Mouse (Mus musculus): ENCODE data around the gene Cep68.
A peak's percentile ranks its signal among the peaks of the same experiment; 100 is the strongest.

Cep68 gene

DNA sequence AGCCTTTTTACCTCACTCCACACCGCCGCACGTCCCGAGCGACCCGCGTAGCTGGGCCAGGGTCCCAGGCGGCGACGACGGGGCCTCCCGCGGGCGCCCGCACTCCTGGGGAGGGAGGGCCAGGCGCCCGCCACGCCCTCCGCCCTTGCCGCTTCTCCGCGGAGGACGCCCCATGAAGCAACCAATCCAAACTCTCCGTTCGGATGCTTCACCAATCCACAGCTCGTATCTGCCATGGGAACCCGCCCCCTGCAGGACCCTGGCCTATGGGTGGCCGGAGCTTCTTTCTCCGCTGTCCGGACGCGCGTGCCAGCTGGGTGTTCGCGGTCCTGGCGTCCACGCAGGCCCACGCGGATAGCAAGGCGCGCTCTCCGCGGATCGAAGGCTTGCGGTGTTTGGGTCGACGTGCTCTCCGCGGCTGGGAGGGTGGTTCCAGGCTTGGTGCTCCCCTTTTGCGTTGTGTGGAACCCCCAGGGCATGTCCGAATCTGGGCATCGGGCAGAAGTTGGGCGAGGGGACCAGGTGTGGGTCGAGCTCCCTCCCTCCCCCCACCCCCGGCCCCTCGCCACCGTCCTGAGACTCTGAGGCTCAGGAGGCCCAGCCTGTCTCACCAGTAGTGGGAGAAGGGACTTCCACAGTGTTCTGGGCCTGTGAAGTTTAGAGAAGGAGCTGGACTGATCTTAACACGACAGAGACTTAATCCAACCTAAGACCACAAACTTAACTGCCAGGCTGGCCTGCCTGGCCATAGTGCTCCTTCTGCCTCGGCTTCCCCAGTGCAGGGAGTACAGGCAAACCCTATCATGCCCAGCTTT, at the start of gene Cep68:
Cep68 (minus strand) TSS at position 134 of the 815 bp plus-strand sequence.
- peak; percentile 96 for DNase-seq (ENCODE audit: low spot score)

DNA sequence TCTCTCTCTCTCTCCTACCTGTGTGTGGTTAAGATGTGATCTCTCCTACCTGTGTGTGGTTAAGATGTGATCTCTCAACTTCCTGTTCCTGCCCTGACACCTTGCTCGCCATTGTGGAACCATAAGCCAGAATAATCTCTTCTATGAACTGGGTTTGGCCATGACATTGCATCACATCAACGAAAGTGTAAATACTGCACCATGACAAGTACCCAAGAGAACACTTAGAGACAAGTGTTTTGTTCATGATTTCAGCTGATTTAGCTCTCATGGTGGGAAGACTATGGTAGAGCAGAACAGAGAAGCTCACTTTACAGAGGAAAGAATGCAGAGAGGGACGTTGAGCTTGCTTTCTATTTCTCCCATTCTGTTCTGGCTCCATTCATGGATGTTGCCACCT, 35.2 kb upstream of the Cep68 start:
- no peak for DNase-seq (ENCODE audit: low spot score)

DNA sequence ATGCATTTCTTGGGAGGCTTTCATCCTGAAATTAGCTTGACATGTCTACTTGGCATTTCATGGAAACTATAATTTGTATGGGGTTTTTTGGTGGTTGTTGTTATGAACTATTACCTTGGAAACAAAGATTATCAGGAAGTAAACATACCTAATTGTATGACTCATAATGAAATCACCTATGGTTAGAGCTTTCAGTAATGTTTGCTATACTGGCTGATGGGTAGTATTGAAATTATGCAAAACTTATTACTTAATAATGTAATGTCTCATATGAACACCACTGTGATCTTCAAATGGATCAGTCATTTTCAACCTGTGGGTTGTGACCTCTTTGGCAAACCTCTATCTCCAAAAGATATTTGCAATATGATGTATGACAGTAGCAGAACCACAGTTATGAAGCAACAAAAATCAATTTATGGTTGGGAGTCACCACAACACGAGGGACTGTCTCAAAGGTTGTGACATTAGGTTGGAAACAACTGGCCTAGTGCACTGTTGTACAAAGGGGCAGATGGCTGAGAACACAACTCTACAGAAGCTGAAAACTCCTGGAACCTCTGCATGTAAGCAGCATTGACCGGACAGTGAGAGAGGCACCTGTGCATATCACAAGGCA, 33.5 kb upstream of the Cep68 start:
- no peak for DNase-seq (ENCODE audit: low spot score)

DNA sequence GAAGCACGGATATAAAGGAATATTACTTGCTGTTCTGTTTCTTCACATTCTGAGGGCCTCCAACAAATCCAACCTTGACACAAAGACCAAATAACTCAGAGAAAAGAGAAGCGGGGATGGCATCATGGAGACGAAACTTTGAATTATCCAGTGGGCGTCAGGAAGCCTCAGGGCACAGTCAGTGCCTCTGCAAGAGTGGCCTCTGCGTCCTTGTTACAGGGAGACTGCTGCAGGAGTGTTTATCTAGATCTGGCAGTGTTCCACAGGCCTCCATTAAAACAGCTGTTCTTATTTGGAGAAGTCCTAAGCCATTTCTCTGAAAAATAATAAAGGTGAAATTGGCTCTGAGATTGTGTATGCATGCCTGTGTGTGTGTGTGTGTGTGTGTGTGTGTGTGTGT, 31.8 kb upstream of the Cep68 start:
- DNase-seq (ENCODE audit: low spot score), result no peak

DNA sequence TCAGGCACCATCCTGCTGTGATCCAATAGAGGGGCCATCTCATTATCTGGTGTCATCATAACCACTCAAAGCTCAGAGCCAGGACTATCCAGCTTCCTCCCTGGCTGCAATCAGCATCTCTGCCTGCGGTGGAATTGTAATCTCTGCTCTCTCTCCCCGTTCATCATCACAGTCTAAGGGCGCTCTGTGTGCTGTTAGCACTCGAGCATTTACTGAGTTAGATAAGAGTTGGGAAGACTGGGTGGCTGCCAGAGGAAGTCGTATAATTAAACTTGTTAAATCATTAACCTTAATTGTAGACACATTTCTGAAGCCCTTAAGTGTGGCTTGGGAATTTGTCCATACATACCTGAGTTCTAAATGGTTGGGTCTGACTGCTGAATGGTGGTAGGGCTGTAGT, 29.5 kb upstream of the Cep68 start:
- no peak for DNase-seq (ENCODE audit: low spot score)

DNA sequence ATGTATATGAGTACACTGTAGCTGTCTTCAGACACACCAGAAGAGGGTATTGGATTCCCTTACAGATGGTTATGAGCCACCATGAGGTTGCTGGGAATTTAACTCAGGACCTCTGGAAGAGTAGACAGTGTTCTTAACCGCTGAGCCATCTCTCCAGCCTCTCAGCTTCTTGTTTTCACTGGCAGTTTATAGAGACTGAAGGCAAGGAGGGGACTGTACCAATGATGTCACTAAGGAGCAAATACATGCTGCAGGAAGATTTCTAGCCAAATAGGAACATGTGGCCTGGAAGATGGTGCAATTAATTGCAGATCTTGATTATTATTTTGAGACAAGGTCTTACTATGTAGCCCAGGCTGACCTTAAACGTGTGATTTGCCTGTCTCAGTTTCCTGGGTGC, 27.9 kb upstream of the Cep68 start:
- no peak for DNase-seq (ENCODE audit: low spot score)

DNA sequence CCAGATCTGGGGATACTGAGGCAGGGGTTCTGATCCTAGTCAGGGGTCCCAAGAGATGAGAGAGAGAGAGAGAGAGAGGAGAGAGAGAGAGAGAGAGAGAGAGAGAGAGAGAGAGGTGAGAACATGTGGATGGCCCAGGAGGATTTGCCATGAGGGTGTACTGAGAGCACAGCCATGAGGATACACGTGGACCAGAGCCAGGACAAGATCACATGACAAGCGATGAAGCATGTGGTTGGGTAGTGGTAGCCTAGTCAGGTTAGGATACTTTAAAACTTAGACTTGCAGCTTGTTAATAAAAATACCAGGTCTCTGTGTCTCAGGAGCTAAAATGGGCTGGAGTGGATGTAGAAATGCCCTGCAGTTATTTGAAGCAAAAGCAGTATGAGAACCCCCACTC, 26.7 kb upstream of the Cep68 start:
- DNase-seq (ENCODE audit: low spot score), result no peak

DNA sequence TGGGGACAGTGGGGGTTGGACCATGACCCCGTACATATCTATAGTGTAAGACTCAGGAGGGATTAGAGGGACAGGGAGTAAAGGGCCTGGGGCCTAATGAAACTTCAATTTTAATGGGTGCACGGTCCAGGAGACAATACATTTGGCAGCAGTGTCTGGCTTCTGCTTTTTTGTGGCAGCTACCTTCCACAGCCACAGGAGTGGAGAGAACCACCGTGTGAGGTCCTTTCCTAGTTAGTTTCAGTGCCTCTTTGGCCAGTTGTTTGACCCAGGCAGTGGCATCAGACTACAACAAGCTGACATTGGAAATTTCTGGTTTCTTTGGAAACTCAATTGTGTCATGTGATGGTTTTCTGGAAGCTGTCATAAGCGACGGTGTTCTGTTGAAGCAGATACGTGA, 20.7 kb upstream of the Cep68 start:
- no peak for DNase-seq (ENCODE audit: low spot score)

DNA sequence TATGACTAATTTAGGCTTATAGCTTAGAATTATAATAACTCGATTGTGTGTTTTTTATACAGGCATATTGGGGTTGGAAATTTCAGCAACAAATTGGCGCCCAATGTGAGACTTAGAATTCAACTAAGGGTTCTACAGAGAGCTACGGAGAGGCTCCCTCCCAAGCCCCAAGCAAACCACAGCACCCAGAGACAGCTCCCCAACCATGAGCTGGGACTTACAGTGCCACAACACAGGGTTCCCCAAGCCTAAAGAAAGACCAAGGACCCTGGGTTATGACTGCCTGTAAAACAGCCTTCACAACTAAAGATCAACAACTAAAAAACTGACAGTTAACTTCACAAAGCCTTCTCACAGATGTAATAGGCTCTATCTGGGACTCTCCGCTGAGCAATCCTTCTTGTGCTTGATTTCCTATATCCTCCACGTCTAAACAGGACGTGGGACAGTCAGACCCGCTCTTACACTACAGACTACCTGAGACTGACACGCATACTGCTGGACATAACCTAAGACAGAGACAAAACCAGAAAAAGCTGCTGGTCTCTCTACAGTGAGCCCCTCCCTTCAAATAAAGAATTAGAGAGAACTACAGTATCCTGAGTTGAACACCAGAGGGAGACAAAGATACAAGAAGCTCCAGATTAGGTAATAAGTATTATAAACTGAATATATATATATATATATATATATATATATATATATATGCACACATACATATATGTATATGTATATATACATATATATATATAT, 13.6 kb upstream of the Cep68 start:
- DNase-seq (ENCODE audit: low spot score), result peak; percentile 41

DNA sequence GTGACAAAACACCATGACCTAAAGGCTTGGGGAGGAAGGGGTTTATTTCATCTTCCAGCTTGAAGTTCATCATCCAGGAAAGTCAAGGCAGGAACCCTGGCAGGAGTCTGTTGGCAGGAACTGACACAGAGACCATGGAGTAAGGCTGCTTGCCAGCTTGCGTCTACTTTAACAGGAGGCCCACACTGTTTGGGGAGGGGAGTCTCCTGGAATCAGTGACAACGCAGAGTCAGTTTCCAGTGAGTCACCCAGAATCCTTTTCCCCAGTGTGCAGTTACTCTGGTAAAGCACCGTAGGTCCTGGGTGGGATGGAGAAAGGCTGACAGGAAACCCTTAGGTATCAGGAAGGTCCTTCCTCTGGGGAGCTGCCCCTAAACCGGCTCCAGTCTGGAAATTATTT, 5.6 kb upstream of the Cep68 start:
- peak; percentile 1 for DNase-seq (ENCODE audit: low spot score)

DNA sequence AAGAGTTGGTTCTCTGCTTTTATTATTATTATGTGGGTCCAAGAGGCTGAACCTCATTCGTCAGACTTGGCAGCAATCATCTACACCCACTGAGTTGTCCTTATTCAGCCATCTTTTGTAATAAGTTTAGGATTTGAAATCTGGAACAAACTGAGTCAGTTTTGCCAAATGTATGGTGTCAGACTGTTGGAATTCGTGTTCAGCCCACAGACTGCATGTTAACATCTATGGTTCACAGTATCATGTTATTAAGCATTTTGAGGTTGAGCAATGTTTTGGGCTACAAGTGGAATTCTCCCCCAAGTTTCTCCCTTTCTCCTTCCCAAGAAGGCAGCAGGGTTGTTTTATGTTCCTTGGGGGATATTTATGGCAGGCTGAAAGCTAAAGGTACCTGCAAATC, 3.9 kb upstream of the Cep68 start:
- DNase-seq (ENCODE audit: low spot score), result no peak

DNA sequence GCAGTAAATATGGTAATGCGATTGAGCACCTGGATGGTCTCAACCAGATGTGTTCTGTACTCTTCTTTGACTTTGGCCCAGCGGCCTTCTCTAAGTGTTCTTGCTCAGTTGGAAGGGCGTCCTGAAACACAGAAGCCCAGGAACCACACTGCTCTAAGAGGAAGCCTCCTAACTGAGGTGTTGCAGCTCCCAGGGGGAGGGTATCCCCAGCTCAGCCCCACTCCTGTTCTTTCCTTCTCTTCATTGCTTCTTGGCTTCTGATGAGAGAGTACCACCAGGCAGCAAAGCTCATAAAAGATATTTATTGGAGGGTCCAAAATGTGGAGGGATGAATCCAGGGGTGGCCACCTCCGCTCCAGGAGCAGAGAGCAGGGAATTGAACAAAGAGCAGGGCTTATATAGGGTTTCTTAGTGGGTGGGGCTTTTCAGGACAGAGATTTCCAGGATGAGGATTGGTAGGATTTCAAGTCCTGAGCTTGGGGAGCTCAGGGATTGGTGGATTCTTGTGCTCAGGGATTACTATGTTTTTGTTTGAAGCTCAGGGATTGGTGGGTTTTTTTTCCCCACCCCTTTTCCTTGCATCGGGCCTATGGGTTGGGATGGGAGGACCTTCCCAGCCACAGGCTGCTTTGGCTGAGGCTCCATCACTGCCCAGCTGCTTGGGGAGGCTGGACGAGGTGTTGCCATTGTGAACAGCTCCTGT, 1.4 kb upstream of the Cep68 start:
- DNase-seq (ENCODE audit: low spot score), result peak; percentile 3

DNA sequence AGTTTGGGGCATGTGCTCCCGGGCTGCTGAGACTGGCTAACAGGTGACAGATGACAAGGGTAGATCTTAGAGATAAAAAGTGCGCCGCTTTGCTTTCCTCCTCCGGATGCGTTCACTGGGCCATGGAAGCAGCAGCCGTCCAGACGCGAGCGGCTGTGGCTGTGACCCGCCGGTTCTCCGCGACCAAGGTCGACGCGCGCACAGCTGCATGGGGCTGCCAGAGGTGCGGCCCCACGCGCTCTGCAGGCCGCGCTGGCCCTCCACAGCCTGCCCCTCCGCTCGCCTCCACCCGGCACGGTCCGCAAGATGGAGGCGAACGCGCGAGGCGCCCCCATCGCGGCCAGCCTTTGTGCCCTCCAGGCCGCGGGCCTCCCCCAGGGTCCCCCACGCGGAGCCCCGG, 389 bp downstream of the Cep68 start:
- peak; percentile 63 for DNase-seq (ENCODE audit: low spot score)

DNA sequence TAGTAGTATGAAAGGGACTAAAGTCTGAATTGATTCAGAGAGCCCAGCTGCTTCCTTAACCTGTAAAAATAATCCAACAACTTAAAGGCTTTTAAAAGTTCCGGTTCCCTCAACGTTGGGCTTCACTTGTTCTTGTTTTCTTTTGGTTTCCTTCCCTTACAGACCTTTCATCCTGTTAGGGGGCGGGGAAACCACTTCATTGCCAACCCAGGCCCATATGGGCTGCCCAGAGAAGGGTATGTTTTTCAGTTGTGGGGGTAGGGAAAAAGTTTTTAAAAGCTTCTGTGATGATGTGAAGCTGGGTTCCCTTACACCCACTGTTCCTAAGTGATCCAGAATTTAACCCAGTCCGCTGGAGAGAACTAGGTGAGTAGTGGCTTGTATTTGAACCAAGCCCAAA, 952 bp downstream of the Cep68 start:
- DNase-seq (ENCODE audit: low spot score), result peak; percentile 18

DNA sequence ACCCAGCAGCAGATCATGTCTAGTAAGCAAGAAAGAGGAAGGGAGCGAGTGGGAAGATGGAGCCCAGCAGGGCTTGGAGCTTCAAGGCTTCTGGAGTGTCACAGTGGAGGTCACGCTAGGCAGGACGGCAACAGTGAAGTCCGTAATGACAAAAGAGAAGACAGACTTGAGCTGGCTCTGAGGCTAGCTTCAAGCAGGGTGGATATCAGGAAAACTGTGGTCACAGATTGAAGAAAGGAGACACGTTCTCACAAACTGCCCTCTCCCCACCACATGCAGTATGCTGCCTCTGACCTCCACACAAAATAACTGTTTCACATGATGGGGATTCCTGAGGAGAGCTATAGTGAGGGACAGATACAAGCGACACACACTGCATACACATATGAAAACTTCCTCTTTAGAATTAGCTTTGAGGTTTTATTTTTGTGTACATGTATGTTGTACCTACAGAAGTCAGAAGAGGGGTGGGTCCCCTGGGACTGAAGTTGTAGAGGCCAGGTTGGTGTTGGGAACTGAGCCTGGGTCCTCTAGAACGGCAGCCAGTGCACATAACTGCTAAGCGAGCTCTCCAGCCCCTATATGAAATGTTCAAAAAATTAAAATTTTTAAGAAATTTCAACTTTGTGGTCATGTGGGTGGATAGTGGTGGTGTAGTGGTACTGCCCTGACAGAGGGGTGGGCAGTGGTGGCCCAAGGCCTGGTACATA, 1.9 kb downstream of the Cep68 start:
- DNase-seq (ENCODE audit: low spot score), result no peak

DNA sequence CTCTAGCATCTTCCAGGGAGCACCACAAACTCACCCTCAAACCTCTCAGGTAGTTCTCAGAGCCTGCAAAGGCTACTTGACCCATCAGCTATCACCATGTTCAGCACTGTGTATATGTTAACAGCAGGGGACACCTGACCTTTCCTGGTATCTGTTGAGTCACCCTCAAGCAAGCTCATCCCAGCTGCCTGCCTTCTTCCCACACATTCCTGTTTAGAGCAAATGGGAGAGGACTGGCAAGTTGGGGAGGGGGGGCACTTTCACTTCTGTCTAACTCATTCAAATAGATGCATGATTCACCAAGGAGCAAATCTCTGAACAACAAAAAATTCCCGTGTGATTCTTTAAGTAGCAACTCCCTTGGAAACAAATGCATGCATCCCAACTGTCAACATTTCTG, 2.6 kb downstream of the Cep68 start:
- DNase-seq (ENCODE audit: low spot score), result no peak

DNA sequence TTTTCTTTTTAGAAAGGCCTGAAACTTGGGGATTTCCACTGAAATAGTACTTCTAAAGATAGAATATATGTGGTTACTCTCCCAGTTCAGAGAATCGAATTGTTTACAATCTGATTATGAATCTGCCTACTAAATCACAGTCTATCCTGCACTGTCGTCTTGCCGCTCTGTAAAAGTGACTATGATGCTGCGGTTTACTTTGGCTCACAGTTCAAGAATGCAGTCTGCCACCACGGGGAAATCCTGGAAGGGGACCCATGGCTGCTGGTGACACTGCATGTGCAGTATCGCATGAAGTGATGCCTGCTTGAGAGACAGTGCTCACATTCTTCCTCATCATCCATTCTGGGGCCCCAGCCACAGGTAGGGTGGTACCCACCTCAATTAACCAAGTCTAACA, 3.9 kb downstream of the Cep68 start:
- no peak for DNase-seq (ENCODE audit: low spot score)

DNA sequence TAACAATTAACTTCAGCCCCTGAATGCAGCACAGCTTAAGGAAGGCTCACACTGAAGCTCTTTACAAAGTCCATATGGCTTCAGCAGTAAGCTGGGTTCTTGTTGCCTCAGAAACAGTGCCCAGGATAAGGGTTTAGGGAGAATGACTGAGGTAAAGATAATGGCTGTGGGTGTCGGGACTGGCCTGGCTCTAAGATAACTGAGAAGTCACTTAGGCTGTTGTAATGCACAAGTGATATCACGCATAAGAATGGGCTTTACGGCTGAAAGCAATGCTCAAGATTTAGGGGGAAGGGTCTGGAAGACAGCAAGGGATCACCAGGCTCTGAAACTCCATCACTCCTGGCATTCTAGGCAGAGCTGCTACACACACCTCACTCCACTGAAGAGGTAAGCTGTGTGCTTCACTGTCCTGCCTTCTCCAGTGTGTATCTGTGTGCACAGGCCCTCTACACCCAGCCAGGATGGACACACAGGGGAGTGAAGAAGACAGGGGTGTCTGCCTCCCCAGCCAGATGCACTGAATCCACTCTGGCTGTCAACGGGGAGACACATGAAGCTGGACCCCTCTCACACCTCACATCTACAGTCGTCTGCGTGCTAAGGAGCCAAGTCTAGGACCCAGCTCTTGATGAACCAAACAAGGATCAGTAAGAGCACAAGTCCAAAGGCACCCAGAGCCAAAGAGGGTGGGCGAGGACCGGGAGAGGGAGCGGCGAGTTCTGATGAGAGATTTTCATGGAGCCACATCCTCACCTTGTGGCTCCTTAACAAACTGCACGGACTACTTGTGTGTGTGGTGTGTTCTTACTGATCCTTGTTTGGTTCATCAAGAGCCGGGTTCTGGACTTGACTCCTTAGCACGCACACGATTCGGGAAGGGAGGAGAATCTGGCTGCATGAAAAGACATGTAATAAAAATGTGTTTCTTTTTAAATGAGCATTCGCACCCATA, 4.6 kb downstream of the Cep68 start:
- no peak for DNase-seq (ENCODE audit: low spot score)

DNA sequence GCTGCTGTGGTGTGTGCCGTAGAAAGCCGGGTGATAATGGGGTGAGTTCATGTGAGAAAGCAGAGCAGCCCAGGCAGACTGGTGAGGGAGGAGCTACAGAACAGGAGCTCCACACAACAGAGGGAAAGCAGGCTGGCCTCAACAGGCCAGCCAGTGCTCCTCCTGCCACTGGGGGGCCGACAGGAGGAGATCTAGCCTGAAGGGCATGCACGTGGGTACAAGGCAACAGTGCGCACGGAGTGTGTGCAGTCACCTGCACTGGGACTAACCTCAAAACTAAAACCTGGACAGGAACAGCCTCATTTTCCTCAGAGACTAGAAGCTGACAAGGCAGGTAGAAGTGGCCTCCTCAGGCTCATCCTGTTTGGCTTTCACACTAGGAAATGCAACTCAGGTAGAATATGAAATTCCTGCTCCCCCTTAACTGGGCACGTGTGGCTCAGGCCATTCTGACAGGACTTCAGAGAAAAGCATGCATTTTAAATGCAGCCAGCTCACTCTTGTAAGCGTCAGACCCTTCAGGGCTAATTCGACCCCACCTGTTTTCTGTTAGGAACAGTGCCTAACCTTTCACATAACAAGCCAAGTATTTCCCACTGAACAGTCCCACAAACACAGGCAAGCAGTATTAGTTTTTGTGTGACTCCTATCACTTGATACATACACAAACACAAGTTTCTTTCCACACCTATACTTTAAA, 5.9 kb downstream of the Cep68 start:
- peak; percentile 24 for DNase-seq (ENCODE audit: low spot score)
